Mouse (Mus musculus) intestine, embryonic 14.5 days (tissue): ENCODE data around the gene Tmub1. TPM values are rescaled to one million over a fixed set of nuclear protein-coding genes. Genes with fewer than 3 reads are reported as not detected.

Experiments used
- ATAC-seq: fragments of 200-750 bp; cut with Nextera tagmentation; replicated peaks from 2 replicates; pipeline ENCODE4 v1.8.0; 2017; ENCODE audit warnings: low read depth, moderate number of reproducible peaks, moderate TSS enrichment, moderate library complexity; ENCODE audit not compliant: low FRiP score, low TSS enrichment
- DNase-seq: peaks from one replicate; pipeline ENCODE4 v3.0.0-alpha.2; 2018; ENCODE audit warnings: low spot score
- H3K27ac ChIP-seq: fragments of 300-500 bp; sonication (generic); 2 replicates; pipeline ENCODE4 v1.5.1; 2014; ENCODE audit warnings: low read depth, mild to moderate bottlenecking, control low read depth
- H3K27me3 ChIP-seq: fragments of 300-500 bp; sonication (generic); replicated peaks from 2 replicates; pipeline ENCODE4 v1.6.1; 2014; ENCODE audit warnings: low read length, control low read depth; ENCODE audit not compliant: control insufficient read depth, insufficient read depth
- H3K36me3 ChIP-seq: fragments of 300-500 bp; sonication (generic); 2 replicates; pipeline ENCODE4 v1.6.1; 2014; ENCODE audit warnings: low read length, control low read depth; ENCODE audit not compliant: control insufficient read depth, insufficient read depth
- H3K4me1 ChIP-seq: fragments of 300-500 bp; sonication (generic); replicated peaks from 2 replicates; pipeline ENCODE4 v1.6.1; 2014; ENCODE audit warnings: low read length, control low read depth, mixed read lengths; ENCODE audit not compliant: control insufficient read depth, insufficient read depth
- H3K4me2 ChIP-seq: fragments of 300-500 bp; sonication (generic); 2 replicates; pipeline ENCODE4 v1.6.1; 2014; ENCODE audit warnings: low read length
- H3K4me3 ChIP-seq: fragments of 300-500 bp; sonication (generic); 2 replicates; pipeline ENCODE4 v1.5.1; 2014; ENCODE audit warnings: low read depth, low read length, control low read depth, mixed read lengths
- H3K9ac ChIP-seq: fragments of 300-500 bp; sonication (generic); 2 replicates; pipeline ENCODE4 v1.6.1; 2014; ENCODE audit warnings: mild to moderate bottlenecking, low read length
- H3K9me3 ChIP-seq: fragments of 300-500 bp; sonication (generic); 2 replicates; pipeline ENCODE4 v1.6.1; 2016; ENCODE audit warnings: low read length, control low read depth; ENCODE audit not compliant: control insufficient read depth
- WGBS: fragments of 180-500 bp; shearing (Covaris S2); extraction: QIAGEN DNeasy Blood & Tissue Kit; methylation state at CpG from one replicate; pipeline ENCODE4 v1.1.7; 2014; 5-methylcytosine and 5-hydroxymethylcytosine counted together
- polyA plus RNA-seq: library from polyadenylated mRNA; unstranded; fragments of >200 nt; fragmentation: Nextera tagmentation; extraction: Ambion mirVana; gene quantifications from 2 replicates; pipeline ENCODE4 v1.2.1, GENCODE M21; 2014

The Tmub1 gene
- polyA plus RNA-seq, 1 experiment from 2014 or later: 22.9 TPM

DNA sequence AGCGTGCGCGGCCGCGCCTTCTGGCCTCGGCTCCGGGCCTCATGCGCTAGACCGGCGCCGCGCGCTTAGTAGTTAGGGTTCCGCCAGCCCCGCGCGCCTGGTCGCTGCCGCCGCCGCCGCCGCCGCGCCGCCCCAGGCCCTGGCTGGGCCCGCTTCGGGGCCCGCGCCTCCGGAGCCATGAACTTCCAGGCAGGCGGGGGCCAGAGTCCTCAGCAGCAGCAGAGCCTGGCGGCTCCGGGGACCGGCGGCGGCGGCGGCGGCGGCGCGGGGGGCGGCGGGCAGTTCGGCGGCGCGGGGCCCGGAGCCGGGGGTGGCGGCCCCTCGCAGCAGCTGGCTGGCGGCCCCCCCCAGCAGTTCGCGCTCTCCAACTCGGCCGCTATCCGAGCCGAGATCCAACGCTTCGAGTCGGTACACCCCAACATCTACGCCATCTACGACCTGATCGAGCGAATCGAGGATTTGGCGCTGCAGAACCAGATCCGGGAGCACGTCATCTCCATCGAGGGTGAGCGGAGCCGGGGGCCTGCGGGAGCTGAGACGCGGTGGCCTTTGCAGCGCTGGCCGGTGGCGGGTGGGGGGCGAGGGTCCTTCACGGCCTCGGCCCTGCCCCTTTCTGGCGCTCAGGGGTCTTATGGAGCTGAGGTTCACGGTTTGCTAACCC lies 4.5 kb upstream of the Tmub1 start, which contains the start of gene Agap3:
Gene Agap3 (plus strand): TSS at position 148 of the 661 bp plus-strand sequence.
- Histone ChIP-seq H3K9me3 (no peaks in the 10 kb centered on the region), H3K4me1 (peaks cover 39% of the 10 kb centered on the region), H3K27me3 (no peaks in the 10 kb centered on the region), H3K36me3 (no peaks in the 10 kb centered on the region), H3K4me2 (peak within 1 kb of the TSS; percentile 96), H3K27ac (peak within 1 kb of the TSS; percentile 86), H3K9ac (peak within 1 kb of the TSS; percentile 80), H3K4me3 (peak within 1 kb of the TSS; percentile 87)
- WGBS: under 1% methylated on average over 69 of the region's 85 CpGs
- DNase-seq: no peak
- ATAC-seq: peak; percentile 2; the same call in 1 of the 2 replicates

DNA sequence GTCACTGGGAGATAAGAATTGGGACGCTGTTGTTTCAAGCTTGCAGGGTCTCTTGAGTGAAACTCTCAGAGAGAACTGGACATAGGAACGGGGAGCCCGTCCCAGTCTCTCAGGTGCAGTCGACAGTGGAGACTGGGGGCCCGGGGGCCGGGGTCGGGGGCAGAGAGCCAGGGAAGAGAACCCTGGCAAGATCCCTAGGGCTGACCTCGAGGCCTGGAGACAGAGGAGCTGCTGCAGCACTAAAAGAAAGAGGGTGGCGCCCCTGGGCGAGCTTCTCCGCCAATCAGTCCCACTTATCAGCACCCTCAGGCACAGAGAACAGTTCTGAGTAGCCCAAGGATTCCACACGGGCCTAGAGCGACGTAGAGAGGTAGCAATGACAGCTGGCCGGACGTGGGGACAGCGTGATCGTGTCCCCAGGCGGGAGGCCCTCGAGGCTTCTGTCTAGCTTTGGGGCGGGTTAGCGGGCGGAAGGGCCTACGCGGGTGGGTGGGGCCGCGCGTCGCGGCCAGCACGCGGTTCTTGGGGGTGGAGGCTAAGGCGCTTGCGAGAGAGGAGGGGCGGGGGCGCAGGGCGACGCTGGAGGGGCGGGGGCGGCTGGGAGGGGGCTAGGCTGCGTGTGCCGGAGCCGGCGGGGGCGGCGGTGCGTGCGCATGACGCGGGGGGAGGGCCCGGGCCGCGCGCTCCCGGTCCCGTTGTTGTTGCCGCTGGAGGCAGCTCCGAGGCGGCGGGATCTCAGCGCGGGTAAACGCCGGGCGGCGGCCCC lies 3.8 kb upstream of the Tmub1 start:
- DNase-seq: peak; percentile 90
- Histone ChIP-seq H3K27ac (peak overlapping the region; percentile 86), H3K4me1 (peaks cover 39% of the 10 kb centered on the region), H3K9ac (peak overlapping the region; percentile 80), H3K9me3 (no peaks in the 10 kb centered on the region), H3K4me2 (peak overlapping the region; percentile 96), H3K36me3 (no peaks in the 10 kb centered on the region), H3K27me3 (no peaks in the 10 kb centered on the region), H3K4me3 (peak overlapping the region; percentile 87)
- 3% methylated on average over 46 of the region's 66 CpGs for WGBS
- peak; percentile 74 for ATAC-seq

DNA sequence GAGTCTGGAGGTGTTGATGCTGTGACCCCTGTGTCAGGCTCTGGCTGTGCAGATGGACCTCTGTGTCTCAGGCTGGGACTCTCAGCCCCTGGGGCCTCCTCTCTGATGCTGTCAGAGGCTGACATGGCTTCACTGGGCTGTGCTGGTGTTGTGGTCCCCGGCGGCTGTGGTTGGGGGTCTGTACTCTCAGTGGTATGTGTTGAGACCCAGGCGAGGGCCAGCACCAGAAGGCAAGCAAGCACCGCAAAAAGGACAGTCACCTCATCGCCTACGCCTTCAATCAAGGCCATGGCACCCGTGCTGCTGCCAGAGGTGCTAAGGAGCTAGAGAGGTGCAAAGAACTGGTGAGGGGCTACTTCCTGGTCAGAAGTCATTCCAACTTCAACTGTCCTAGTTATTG lies 1.0 kb downstream of the Tmub1 start:
- Histone ChIP-seq H3K4me1 (peaks cover 24% of the 10 kb centered on the region), H3K4me2 (no peak overlapping the region)

DNA sequence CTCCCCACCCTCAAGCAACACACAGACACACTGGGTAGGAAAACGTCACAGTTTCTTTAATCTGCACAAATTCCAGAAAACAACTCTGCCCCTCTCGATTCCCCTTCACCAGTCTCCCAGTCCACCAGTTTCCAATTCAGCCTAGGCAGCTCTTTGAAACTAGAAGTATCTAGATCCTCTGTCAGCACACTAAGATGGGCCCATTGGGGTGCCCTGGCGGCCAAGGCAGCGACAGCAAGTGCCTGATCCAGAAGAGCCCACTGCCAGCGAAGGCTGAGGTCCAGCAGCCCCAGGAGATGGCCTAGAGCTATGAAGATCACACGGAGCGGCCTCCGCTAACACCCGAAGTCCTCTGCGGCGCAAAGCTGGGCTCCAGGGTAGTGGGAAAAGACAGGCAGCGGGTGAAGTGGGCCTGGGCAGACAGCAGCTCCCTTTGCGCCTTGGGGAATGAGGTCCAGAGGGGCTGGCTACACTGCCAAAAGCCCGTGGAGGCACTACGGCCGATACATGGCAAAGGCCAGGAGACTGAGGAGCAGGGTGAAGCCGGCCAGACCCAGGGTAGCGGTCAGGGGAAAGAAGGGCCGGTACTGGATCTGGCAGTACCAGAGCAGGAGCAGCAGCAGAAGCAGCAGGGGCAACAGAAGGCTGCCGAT lies 2.1 kb downstream of the Tmub1 start:
- Histone ChIP-seq H3K27me3 (no peaks in the 10 kb centered on the region), H3K27ac (peak overlapping the region; percentile 84), H3K4me1 (peaks cover 19% of the 10 kb centered on the region), H3K9me3 (no peaks in the 10 kb centered on the region), H3K4me2 (peak overlapping the region; percentile 91), H3K4me3 (peak overlapping the region; percentile 89), H3K36me3 (peaks cover 33% of the 10 kb centered on the region), H3K9ac (peak overlapping the region; percentile 40)
- ATAC-seq: 0 out of 2 replicates have a peak, but pooled peaks have one; percentile 1
- WGBS: 57% methylated on average over 20 of the region's 20 CpGs
- no peak for DNase-seq

More for the DNA sequence above, 1.0 kb downstream of the Tmub1 start:
- H3K4me3 ChIP-seq: no peak overlapping the region
- peaks cover 22% of the 10 kb centered on the region for H3K36me3 ChIP-seq
- DNase-seq: no peak
- no peaks in the 10 kb centered on the region for H3K9me3 ChIP-seq
- ATAC-seq: no peak
- 91% methylated on average over 7 of the region's 7 CpGs for WGBS
- no peak overlapping the region for H3K9ac ChIP-seq
- H3K27me3 ChIP-seq: no peaks in the 10 kb centered on the region
- no peak overlapping the region for H3K27ac ChIP-seq

DNA sequence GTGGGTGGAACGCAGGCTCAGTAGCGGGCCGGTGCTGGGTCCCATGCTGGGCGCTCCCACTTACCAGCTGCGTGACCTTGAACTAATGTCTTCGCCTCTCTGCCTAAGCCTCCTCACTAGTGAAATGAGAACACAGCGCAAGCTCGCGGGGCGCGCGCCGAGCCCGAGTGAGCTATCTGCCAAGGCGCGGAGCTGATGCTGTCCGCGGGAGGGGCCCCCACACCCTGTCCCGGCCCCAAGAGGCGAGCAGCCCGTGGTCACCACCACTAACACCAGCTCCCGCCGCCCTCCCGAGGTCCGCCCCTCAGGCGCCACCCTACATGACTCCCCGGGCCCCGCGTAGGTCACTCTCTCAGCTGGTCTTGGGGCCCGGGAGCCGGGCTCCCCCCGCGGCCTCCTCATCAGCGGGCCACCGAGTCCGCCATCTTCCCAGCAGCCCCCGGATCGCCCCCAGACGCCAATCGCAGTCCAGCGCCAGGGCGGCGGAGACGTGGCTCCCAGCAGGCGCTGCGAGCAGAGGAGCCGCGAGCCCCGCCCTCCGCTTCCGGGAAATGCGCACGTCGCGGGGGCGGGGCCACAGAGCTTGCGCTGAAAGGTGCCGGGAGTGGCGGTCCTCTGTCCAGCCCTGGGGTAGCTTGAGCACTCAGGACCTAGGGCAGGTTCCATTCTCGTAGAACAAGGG lies 2.8 kb downstream of the Tmub1 start, which contains the start of gene Fastk:
Gene Fastk (minus strand): TSS at position 542 of the 682 bp plus-strand sequence.
- Histone ChIP-seq H3K4me1 (peaks cover 19% of the 10 kb centered on the region), H3K4me3 (peak within 1 kb of the TSS; percentile 89), H3K27ac (peak within 1 kb of the TSS; percentile 84), H3K9ac (peak within 1 kb of the TSS; percentile 97), H3K36me3 (peaks cover 39% of the 10 kb centered on the region), H3K27me3 (no peaks in the 10 kb centered on the region), H3K9me3 (no peaks in the 10 kb centered on the region), H3K4me2 (peak within 1 kb of the TSS; percentile 91)
- ATAC-seq (peak; percentile 83), DNase-seq (peak; percentile 91)
- WGBS: under 1% methylated on average over 60 of the region's 60 CpGs

DNA sequence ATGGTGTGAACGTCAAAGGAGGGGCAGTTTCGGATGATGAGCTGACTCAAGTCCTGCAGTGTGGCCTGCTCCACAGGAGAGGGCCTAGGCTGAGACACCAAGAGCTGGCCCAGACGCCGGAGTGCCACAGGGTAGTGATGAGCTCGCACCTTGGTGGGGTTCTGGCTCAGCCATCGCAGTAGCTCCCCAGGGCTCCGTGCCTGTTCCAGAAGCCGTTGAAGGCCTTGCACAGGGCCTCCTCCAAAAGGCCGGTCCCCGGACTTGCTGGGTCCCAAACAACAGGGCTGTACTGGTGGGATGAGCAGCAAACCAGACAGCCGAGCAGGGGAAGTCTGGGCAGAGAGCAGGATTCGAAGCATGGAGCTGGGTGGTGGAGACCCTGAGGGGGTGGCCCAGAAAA lies 3.7 kb downstream of the Tmub1 start:
- Histone ChIP-seq H3K27me3 (no peaks in the 10 kb centered on the region), H3K4me1 (peaks cover 19% of the 10 kb centered on the region), H3K4me3 (peak overlapping the region; percentile 89), H3K9me3 (no peaks in the 10 kb centered on the region), H3K9ac (peak overlapping the region; percentile 97), H3K27ac (no peak overlapping the region), H3K4me2 (peak overlapping the region; percentile 91), H3K36me3 (peaks cover 49% of the 10 kb centered on the region)
- DNase-seq (no peak), ATAC-seq (no peak)
- 85% methylated on average over 12 of the region's 12 CpGs for WGBS

DNA sequence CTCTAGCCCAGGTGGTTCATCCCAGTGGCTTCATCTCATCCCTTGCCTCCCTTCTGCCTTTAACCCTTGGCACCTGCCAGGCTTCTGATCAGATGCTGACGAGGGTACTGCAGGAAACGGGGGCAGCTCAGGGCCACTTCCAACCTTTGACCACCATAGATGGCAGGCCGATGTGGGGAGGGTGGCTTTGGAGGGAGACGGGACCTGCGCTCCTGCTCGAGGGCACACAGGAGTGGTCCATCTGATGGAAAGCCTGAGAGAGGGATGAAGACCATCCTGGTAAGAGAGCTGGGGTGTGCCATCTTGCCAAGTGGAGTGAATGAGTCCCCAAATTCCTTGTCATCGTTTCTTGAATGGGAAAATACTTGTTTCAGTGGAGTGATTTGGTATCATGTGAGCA lies 4.5 kb downstream of the Tmub1 start:
- Histone ChIP-seq H3K27ac (no peak overlapping the region), H3K9ac (no peak overlapping the region), H3K9me3 (no peaks in the 10 kb centered on the region), H3K4me1 (peaks cover 19% of the 10 kb centered on the region), H3K4me2 (no peak overlapping the region), H3K36me3 (peaks cover 56% of the 10 kb centered on the region), H3K4me3 (no peak overlapping the region), H3K27me3 (no peaks in the 10 kb centered on the region)
- WGBS: 90% methylated on average over 7 of the region's 7 CpGs
- DNase-seq (no peak), ATAC-seq (no peak)

DNA sequence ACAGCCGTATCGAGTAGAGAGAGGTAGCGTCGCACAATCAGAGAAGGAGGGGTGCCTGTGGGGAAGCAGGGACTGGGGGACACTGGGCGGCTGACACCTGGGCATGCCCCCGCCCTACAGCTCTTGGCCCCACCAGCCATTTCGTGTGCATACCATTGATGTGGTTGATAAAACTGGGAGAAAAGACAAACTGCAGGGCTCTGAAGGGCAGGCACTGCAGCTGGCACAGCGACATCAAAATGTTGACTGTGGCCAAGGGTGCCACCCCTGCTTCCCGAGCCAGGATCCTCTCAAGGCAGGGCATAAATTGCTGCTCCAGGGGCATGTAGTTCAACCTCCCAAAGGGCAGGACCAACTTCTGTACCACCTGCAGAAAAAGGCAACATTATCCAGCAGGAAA lies 5.6 kb downstream of the Tmub1 start:
- peaks cover 66% of the 10 kb centered on the region for H3K36me3 ChIP-seq
- no peak overlapping the region for H3K9ac ChIP-seq
- H3K4me1 ChIP-seq: peaks cover 16% of the 10 kb centered on the region
- no peak overlapping the region for H3K27ac ChIP-seq
- H3K4me3 ChIP-seq: no peak overlapping the region
- no peaks in the 10 kb centered on the region for H3K9me3 ChIP-seq
- no peaks in the 10 kb centered on the region for H3K27me3 ChIP-seq
- DNase-seq (no peak), ATAC-seq (no peak)
- H3K4me2 ChIP-seq: no peak overlapping the region
- WGBS: 84% methylated on average over 9 of the region's 9 CpGs
